Mouse (Mus musculus) kidney, adult 8-10 months (tissue): Measurements from ENCODE around the gene Aqp8.
A peak's percentile ranks its signal among the peaks of the same experiment; 100 is the strongest.

Experiments
- DNase-seq, 2 experiments: peaks; one replicate each; pipeline ENCODE4 v3.0.0; 2022

Gene Aqp8

DNA sequence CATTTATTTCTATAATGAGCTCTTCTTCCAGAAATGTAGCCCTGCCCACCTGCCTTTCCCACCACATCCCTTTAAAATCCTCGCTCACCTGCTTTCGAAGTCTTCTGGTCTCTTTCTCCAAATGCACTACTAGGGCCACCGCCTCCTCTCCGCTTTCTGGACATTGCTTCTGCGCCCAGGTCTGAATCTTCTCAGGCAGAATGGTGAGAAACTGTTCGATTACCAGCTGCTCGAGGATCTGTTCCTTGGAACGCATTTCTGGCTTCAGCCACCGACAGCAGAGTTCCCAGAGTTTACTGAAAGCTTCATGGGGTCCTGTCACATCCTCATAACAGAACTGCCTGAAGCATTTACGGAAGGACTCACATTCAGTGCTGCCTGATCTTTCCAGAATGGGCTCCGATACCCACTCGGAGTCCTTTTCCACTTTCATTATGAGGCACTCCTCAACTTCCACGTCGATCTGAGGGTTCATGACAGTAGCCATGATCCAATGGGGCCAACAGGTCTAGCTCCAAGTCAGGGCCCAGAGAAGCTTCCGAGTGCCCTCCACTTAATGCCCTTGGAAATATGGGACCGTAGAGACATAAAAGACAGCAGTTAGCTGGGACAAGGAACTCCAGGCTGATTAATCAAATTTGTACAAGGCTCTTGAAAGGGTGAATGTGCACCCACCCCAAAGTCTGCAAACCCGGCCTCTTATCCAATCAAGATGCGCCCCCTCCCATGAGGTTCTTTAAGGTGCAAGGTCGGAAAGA, 37.6 kb downstream of the Aqp8 start:
- no peak for DNase-seq

DNA sequence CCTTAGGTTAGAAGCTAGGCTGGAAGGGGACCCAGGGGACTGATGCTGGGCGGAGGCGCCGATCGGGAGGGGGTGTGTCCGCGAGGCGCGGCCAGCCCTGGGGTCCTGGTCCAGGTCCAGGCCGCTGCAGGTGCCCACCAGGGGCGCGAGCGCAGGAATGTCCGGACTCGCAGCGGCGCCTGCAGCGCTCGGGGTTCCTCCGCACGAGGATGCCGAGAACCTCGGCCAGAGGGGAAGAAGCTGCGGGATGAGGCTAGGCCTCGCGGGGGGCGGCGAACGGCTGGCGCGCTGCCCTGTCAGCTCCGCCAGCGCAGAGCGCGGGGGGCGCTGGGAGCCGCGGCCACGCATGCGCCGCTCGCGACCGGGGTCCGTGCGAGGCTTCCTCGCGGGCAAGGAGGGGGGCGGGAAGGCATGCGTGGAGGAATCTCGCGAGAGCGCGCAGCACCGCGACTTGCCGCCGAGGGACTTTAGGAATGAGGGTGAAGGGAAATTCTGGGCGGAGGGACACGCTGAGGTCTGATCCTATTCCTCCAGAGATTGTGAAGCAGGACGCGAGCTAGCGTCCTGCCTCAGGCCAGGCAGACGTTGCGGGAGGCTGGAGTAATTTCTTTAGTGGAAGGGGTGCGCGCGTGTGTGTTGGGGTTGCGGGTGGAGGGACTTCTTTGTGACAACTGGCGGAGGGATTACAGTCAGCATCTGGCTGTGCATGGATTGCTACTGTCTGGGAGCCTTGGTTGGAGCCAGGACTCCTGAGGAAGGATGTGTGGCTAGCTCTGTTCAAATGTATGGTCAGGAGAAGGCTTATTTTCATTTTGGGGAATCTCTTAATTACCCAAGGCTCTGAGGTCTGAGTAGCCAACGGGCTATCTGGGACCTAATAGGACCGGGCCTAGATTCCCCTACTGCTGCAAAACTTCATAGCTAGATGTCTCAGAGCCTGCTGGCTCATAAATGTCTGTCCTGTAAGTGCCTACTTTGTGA, 38.4 kb downstream of the Aqp8 start, which contains the start of gene Zkscan2:
Gene Zkscan2 (minus strand): TSS at position 211 of the 981 bp plus-strand sequence.
- DNase-seq, result peak; percentile 55

DNA sequence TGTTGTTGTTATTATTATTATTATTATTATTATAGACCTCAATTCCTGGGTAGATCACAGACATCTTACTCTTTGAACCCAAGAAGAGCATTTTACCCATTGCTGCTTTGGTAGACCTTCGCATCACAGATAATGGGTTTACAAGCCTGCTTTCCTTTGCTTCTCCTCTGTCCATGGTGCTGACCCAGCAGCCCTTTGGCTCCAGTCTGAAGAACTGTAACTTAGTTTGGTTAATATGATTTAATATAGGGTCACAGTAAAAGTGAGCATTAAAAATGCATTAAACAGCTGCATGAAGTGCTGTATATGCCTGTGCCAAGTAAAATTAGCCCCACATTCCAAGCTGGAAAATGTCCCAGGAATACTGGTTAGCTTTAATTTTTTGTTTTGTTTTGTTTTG, 41.3 kb downstream of the Aqp8 start:
- peak; percentile 17 to 39 for DNase-seq

DNA sequence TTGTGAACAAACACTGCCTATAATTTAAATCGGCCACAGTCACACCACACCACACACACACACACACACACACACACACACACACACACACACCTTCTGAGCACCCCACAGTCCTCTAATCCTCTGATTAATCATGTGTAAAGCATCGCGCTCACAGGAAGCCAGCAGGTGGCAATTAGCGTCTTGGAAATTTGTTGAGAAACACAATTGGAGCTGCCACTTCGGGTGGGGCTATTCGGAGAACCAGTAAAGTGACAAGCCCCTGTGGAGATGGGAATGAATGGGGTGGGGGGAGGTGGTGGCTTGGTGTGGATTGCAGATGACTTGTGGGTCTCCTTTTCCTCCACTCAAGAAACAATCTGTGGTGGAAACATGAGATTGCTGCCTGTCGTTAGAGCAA, 45.9 kb downstream of the Aqp8 start:
- no peak for DNase-seq
